Mouse (Mus musculus) forebrain, embryonic 15.5 days (tissue): ENCODE measurements around the gene Poldip2. TPM values are rescaled to one million over a fixed set of nuclear protein-coding genes. Genes with fewer than 3 reads are reported as not detected.

Experiments used
- ATAC-seq: fragments of 200-750 bp; cut with Nextera tagmentation; replicated peaks from 2 replicates; pipeline ENCODE4 v1.8.0; 2017; ENCODE audit warnings: mild to moderate bottlenecking, moderate TSS enrichment, moderate library complexity
- H3K27ac ChIP-seq: fragments of 300-500 bp; sonication (generic); replicated peaks from 2 replicates; pipeline ENCODE4 v1.5.1; 2015; ENCODE audit warnings: mild to moderate bottlenecking, inconsistent platforms
- H3K27me3 ChIP-seq: fragments of 300-500 bp; sonication (generic); 2 replicates; pipeline ENCODE4 v1.6.1; 2015; ENCODE audit warnings: inconsistent platforms
- H3K36me3 ChIP-seq: fragments of 300-500 bp; sonication (generic); 2 replicates; pipeline ENCODE4 v1.6.1; 2015; ENCODE audit warnings: mild to moderate bottlenecking, inconsistent platforms
- H3K4me1 ChIP-seq: fragments of 300-500 bp; sonication (generic); 2 replicates; pipeline ENCODE4 v1.6.1; 2015; ENCODE audit warnings: inconsistent platforms
- H3K4me2 ChIP-seq: fragments of 300-500 bp; sonication (generic); replicated peaks from 2 replicates; pipeline ENCODE4 v1.6.1; 2015; ENCODE audit warnings: mild to moderate bottlenecking, inconsistent platforms
- H3K4me3 ChIP-seq: fragments of 300-500 bp; sonication (generic); 2 replicates; pipeline ENCODE4 v1.5.1; 2015; ENCODE audit warnings: mild to moderate bottlenecking, inconsistent platforms
- H3K9ac ChIP-seq: fragments of 300-500 bp; sonication (generic); replicated peaks from 2 replicates; pipeline ENCODE4 v1.6.1; 2015; ENCODE audit warnings: mild to moderate bottlenecking, inconsistent platforms
- H3K9me3 ChIP-seq: fragments of 300-500 bp; sonication (generic); 2 replicates; pipeline ENCODE4 v1.6.1; 2016; ENCODE audit warnings: inconsistent platforms
- WGBS: fragments of 180-500 bp; shearing (Covaris S2); methylation state at CpG from one replicate; pipeline ENCODE4 v1.1.7; 2015; ENCODE audit warnings: mixed read lengths; 5-methylcytosine and 5-hydroxymethylcytosine counted together
- polyA plus RNA-seq: library from polyadenylated mRNA; unstranded; fragments of >200 nt; fragmentation: Nextera tagmentation; extraction: Ambion mirVana; gene quantifications from 2 replicates; pipeline ENCODE4 v1.2.1, GENCODE M21; 2015

The Poldip2 gene
- polyA plus RNA-seq = 205 and 217 TPM in 2 replicates

DNA sequence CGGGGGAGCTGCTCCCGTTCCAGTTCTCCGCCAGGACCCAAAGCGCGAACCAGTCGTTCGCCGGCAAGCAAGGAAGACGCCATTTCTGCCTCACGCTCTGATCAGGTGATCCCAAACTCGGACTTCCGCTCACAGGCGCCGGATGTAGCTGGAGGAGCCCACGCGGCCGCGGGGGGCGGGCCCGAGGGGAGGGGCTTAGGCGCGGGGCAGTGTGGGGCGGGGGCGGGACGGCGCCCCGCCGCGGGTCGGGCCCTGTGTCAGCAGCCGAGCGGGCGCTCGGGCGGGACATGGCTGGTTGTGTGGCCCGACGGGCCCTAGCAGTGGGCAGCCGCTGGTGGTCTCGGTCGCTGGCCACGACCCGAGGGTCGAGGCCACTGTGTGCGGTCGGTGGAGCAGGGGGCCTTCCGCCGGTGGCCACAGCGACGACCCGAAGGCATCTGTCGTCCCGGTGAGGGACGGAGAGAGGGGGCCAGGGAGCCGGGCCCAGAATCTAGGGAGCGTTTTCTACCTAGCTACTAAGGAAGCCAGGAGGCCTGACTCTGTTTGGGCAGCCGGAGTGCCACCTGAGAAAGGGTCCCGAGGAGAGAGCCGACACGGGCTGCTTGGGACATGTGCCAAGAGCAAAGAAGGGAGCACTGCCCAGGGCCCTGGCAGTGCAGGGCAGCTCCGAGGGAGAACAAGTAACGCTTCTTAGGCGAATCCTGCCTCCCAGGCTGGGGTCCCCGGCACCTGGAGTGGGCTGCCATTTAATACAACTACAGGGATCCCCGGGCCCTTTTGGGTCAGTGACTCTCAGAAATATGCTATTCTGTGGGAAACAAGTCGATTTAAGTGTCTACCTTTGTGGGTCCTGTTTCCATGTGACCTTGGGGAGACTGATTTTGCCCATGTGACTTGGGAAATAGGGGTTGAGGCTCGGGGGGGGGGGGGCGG, at the start of gene Poldip2, which contains the start of gene Tmem199:
Poldip2 (plus strand) TSS at position 169 of the 933 bp plus-strand sequence.
Tmem199 (minus strand) TSS at position 148 of the 933 bp plus-strand sequence.
- Histone ChIP-seq H3K9me3 (no peaks in the 10 kb centered on the region), H3K9ac (peak within 1 kb of the TSS; percentile 98), H3K27ac (peak within 1 kb of the TSS; percentile 85), H3K4me1 (peaks cover 19% of the 10 kb centered on the region), H3K36me3 (peaks cover 41% of the 10 kb centered on the region), H3K4me2 (peak within 1 kb of the TSS; percentile 92), H3K4me3 (peak within 1 kb of the TSS; percentile 96), H3K27me3 (no peaks in the 10 kb centered on the region)
- ATAC-seq = peak; percentile 97
- WGBS = under 1% methylated on average over 67 of the region's 67 CpGs

DNA sequence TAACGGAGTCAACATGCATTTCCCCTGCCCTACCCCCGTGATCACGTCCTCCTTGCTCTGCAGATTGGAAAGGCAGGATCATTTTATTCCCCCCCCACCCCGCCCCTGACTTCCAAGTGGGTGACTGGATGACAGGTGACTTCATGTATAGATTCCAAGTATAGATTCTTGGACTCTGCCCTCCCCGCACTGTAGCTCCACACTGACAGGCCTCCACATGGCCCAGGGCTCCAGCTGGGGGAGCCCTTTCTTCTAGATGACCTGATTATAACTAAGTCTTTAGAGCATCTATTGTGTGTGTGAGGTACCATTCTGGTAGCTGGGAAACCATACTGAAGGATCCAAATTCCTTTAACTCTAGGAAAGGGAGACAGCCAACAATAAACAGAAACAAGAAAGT, 49.3 kb upstream of the Poldip2 start:
- no peak for ATAC-seq
- no peak overlapping the region for H3K4me3 ChIP-seq
- H3K9ac ChIP-seq = no peak overlapping the region
- 75% methylated on average over 5 of the region's 5 CpGs for WGBS
- H3K27me3 ChIP-seq = no peaks in the 10 kb centered on the region
- no peak overlapping the region for H3K27ac ChIP-seq
- H3K9me3 ChIP-seq = no peaks in the 10 kb centered on the region
- H3K4me2 ChIP-seq = no peak overlapping the region
- no peaks in the 10 kb centered on the region for H3K36me3 ChIP-seq
- peaks cover 17% of the 10 kb centered on the region for H3K4me1 ChIP-seq

DNA sequence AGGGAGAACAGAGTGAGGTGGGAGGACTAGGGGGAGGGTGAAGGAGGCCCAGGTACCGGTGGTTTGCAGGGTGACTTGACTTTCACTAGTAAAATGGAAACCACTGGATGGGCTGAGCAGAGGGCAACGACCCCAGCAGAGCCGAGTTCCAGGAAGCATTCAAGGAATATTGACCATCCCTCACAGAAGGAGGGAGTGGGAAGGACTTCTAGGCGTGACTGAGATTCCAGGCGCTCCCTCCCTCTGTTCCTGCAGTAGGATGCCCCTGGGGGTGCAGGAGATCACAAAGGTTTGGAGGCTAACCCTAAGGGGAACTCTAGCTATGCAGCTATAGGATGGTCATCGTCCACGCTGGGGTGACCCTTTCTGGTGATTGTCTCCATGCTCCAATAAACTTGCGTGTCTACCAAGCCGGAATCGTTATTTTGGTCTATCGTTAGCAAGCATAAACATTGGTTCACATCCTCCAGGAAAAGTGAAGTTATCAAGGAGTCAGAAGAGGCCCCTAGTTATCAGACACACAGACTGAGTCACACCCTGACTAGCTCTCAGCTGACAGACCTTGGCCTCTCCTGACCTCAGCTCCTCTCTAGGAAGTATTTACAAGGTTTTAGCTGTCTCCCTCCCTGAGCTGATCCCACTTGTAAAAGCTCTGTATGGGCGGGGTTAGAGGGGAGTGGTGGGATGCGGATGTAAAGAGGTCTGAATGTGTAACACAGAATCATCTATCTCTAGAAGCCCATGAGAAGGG, 48.5 kb upstream of the Poldip2 start:
- H3K9ac ChIP-seq = no peak overlapping the region
- no peak overlapping the region for H3K4me3 ChIP-seq
- no peak overlapping the region for H3K27ac ChIP-seq
- WGBS = 66% methylated on average over 13 of the region's 13 CpGs
- H3K36me3 ChIP-seq = no peaks in the 10 kb centered on the region
- H3K9me3 ChIP-seq = no peaks in the 10 kb centered on the region
- H3K27me3 ChIP-seq = no peaks in the 10 kb centered on the region
- peaks cover 17% of the 10 kb centered on the region for H3K4me1 ChIP-seq
- H3K4me2 ChIP-seq = no peak overlapping the region
- no peak for ATAC-seq

DNA sequence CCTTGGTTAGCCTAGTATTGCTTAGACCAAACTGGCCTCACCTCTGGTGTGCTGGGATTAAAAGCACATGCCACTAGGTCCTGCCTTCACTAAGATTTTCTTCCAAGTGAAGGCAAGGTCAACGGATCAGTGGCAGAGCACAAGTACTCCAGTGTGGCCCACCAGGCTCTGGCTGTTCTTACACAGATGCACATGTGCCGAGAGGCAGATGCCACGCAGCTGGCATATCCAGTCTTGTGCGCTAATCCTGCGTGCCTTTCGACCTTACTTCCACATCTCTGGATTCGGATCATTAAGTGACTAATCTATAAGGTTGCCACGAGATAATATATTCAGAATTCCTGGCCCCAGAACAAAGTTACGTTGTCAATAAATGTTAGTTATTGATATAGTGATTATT, 46.9 kb upstream of the Poldip2 start:
- peak overlapping the region; percentile 82 for H3K4me2 ChIP-seq
- ATAC-seq = no peak
- 30% methylated on average over 9 of the region's 9 CpGs for WGBS

DNA sequence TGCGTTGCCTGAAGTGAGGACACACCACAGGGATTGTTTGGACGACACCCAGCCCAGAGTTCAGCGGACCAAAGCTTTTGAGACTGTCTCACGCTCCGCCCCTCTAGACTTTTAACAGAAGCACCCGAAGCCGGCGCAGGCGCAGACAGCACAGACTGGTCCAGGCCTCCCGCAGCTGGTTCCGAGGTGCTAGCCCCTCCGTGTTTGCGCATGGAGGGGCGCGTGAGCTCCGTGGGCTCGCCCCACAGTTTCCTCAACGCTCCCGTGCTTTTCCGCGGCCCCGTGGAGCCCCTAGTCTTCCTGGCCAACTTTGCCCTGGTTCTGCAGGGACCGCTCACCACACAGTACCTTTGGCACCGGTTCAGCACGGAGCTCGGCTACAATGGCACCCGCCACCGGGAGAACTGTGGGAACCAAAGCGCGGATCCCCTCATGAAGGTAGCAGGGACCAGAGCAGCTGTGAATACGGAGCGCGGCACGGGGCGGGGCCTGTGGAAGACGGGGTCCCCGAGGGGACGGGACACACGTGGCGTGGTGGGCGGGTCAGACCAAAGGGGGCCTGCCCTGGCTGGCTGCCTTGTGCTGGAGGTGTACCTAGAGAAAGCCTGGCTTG, 46.3 kb upstream of the Poldip2 start, which contains the start of gene Slc46a1:
Slc46a1 (plus strand) TSS at position 130 of the 613 bp plus-strand sequence.
- peak; percentile 95 for ATAC-seq
- WGBS = under 1% methylated on average over 41 of the region's 41 CpGs

More for the DNA sequence above, 46.9 kb upstream of the Poldip2 start:
- Histone ChIP-seq H3K27me3 (no peaks in the 10 kb centered on the region), H3K36me3 (no peaks in the 10 kb centered on the region), H3K9ac (no peak overlapping the region), H3K4me3 (peak overlapping the region; percentile 72), H3K4me1 (peaks cover 17% of the 10 kb centered on the region), H3K27ac (0 out of 2 replicates have a peak overlapping the region, but pooled peaks have one; percentile 84), H3K9me3 (no peaks in the 10 kb centered on the region)

DNA sequence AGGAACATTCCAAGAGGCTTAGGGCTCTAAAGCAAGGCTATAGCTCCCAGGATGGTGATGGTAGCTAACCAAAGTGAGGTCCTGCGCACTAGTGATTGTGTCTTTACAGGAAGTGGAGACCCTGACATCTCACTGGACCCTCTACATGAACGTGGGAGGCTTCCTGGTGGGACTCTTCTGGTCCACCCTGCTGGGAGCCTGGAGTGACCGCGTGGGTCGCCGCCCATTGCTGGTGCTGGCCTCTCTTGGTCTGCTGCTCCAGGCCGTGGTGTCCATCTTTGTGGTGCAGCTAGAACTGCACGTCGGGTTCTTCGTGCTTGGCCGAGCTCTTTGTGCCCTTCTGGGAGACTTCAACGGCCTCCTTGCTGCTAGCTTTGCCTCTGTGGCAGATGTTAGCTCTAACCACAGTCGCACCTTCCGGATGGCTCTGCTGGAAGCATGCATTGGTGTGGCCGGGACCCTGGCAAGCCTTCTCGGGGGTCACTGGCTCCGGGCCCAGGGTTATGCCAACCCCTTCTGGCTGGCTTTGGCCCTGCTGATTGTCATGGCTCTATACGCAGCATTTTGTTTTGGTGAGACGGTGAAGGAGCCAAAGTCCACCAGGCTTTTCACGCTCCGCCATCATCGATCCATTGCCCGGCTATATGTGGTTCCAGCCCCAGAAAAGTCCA, 45.6 kb upstream of the Poldip2 start:
- ATAC-seq = peak; percentile 29; the same call in 1 of the 2 replicates
- Histone ChIP-seq H3K27me3 (no peaks in the 10 kb centered on the region), H3K36me3 (no peaks in the 10 kb centered on the region; the same call in 1 of the 2 replicates), H3K27ac (peak overlapping the region; percentile 84), H3K4me3 (peak overlapping the region; percentile 72), H3K9ac (peak overlapping the region; percentile 72; the same call in 1 of the 2 replicates), H3K4me1 (peaks cover 17% of the 10 kb centered on the region), H3K4me2 (peak overlapping the region; percentile 82), H3K9me3 (no peaks in the 10 kb centered on the region)
- 43% methylated on average over 23 of the region's 23 CpGs for WGBS

More for the DNA sequence above, 46.3 kb upstream of the Poldip2 start, which contains the start of gene Slc46a1:
- Histone ChIP-seq H3K27me3 (no peaks in the 10 kb centered on the region), H3K4me1 (peaks cover 17% of the 10 kb centered on the region), H3K4me3 (peak within 1 kb of the TSS; percentile 72), H3K27ac (peak within 1 kb of the TSS; percentile 84), H3K36me3 (no peaks in the 10 kb centered on the region), H3K9me3 (no peaks in the 10 kb centered on the region), H3K4me2 (peak within 1 kb of the TSS; percentile 82), H3K9ac (peak within 1 kb of the TSS; percentile 72)

DNA sequence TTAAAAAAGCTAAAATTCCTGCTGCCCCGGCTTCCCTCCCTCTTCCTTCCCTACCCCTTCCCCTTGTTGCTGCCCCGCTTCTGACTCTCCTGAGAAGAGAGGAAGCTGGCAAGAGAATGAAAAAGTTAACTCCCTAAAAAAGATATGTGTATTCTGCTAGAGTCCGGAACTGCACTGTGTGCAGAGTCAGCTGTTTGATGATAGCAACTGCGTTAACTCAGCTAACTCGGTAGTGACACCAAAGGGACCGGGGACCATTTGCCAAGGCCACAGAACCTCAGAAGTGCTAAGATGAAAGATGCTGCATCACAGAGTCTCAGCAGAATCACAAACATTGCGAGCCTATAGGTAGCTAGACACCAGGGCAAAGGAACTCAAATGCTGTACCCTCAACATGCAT, 44.5 kb upstream of the Poldip2 start:
- Histone ChIP-seq H3K27me3 (no peaks in the 10 kb centered on the region), H3K9me3 (no peaks in the 10 kb centered on the region), H3K9ac (no peak overlapping the region), H3K36me3 (no peaks in the 10 kb centered on the region; the same call in 1 of the 2 replicates), H3K27ac (no peak overlapping the region), H3K4me3 (no peak overlapping the region), H3K4me1 (peaks cover 17% of the 10 kb centered on the region), H3K4me2 (no peak overlapping the region)
- WGBS = 88% methylated on average over 7 of the region's 7 CpGs
- ATAC-seq = no peak

DNA sequence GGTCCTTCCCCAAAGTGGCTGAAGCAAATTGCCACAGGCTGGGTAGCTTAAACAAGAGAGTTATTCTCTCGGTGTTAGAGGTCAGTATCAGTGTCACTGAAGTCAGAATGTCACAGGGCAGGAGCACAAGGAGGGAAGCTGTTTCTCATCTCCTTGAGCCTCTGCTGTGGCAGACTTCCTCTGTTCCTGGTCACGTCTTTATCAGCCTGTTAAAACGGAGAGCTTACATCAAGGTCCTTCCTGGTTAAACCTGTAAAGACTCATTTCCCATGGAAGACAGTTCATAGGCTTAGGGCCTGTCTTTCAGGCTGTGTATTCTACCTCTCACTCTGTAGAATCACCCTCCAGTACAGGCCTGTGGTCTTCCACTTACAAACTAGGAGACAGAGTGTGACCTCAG, 44.1 kb upstream of the Poldip2 start:
- no peaks in the 10 kb centered on the region for H3K27me3 ChIP-seq
- 73% methylated on average over 3 of the region's 3 CpGs for WGBS
- no peak overlapping the region for H3K9ac ChIP-seq
- H3K4me3 ChIP-seq = no peak overlapping the region
- ATAC-seq = no peak
- peaks cover 17% of the 10 kb centered on the region for H3K4me1 ChIP-seq
- H3K4me2 ChIP-seq = no peak overlapping the region
- no peaks in the 10 kb centered on the region for H3K9me3 ChIP-seq
- H3K27ac ChIP-seq = no peak overlapping the region
- no peaks in the 10 kb centered on the region; the same call in 1 of the 2 replicates for H3K36me3 ChIP-seq

DNA sequence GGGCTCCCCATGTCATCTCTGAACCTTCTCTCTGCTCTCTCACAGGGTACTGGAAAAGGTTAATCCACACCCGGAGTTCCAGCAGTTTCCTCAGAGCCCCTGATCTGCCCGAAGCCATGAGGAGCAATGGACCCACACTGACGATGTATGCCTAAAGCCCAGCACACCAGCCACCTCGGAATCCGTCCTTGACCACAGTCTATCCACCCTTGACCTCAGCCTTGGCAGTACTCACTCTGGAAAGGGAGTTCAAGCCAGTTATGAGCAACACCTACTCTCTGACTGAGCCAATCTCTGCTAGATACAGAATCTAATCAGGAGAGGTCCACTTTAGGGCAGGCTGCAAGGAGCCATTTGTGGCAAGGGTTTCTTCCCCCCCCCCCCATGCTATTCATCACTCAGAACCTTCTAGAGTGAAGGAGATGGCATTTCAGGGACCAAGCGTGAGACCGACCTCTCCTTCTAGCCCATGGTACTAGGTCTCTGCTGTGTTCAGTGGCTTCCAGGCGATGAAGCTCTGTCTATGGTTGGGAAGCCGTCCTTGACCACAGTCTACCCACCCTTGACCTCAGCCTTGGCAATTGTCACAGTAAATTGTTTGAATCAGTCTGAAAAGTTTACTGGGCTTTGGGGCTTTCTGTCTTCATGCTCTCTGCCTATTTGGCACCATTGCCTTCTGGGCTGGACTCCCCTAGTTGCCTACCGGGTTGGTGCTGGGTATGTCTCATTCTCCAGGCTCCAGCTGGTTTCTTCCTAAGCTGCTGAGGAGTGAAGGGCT, 40.5 kb upstream of the Poldip2 start:
- Histone ChIP-seq H3K27ac (no peak overlapping the region), H3K4me2 (no peak overlapping the region), H3K4me3 (no peak overlapping the region), H3K9me3 (no peaks in the 10 kb centered on the region), H3K36me3 (peaks cover 5% of the 10 kb centered on the region; the same call in 1 of the 2 replicates), H3K9ac (no peak overlapping the region), H3K4me1 (peaks cover 4% of the 10 kb centered on the region), H3K27me3 (no peaks in the 10 kb centered on the region)
- no peak for ATAC-seq
- 92% methylated on average over 10 of the region's 10 CpGs for WGBS

DNA sequence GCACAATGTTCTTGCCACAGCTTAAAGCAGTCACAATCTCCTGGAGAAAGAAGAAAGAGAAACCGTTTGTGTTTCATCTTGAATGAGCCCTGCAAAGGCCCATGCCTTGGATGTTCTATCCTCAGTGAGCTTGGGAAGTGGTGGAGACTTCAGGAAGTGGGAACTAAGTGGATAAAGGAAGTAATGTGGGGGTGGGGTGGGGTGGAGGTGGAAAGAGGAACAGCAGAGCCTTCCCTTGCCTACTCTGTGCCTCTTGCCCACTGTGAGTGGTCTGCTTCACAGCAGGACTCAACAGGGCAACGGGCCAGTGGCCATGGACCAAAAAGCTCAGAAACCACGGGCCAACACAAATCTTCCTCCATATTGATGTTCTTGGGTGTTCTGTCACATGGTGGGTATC, 36.7 kb upstream of the Poldip2 start:
- 87% methylated on average over 3 of the region's 3 CpGs for WGBS

More for the DNA sequence above, 36.7 kb upstream of the Poldip2 start:
- Histone ChIP-seq H3K9me3 (no peaks in the 10 kb centered on the region), H3K4me3 (no peak overlapping the region), H3K4me2 (no peak overlapping the region), H3K36me3 (peaks cover 11% of the 10 kb centered on the region), H3K27me3 (no peaks in the 10 kb centered on the region), H3K4me1 (no peaks in the 10 kb centered on the region), H3K9ac (no peak overlapping the region), H3K27ac (no peak overlapping the region)
- ATAC-seq = no peak
